ENCODE assay signal across 25 mouse cellular contexts in genomic region chr2:89093848-89094247, GRCm38 (mm10). TPM values are rescaled to one million over a fixed set of nuclear protein-coding genes. Genes with fewer than 3 reads are reported as not detected.
"Had no signal": no experiment of that assay in that cellular context is flagged by ENCODE, and none has a peak within 500 bp of the region (broad histone marks: within the 10 kb centered on the region; RNA-seq: fewer than 3 reads in every experiment).

No protein-coding gene starts in this region.

- H3K27ac ChIP-seq: neural tube, embryonic 13.5 days; neural tube, embryonic 15.5 days; stomach, embryonic 15.5 days; stomach, postnatal 0 days had no signal

- DNase-seq: retina, postnatal 1 day; right cerebral cortex, adult 18-20 months; right cerebral cortex, postnatal 14 days; right cerebral cortex, postnatal 25 days; right cerebral cortex, postnatal 4 days; spleen, adult 18-20 months; thymus, adult 18-20 months; thymus, adult 2 months; thymus, postnatal 14 days; thymus, postnatal 25 days; thymus, postnatal 36 days; thymus, postnatal 4 days had no signal

- H3K9ac ChIP-seq: neural tube, embryonic 13.5 days; neural tube, embryonic 15.5 days; stomach, embryonic 15.5 days had no signal

- H3K27me3 ChIP-seq: neural tube, embryonic 13.5 days; neural tube, embryonic 15.5 days; stomach, embryonic 15.5 days had no signal

- H3K9me3 ChIP-seq: neural tube, embryonic 13.5 days; neural tube, embryonic 15.5 days; stomach, embryonic 15.5 days had no signal

- H3K36me3 ChIP-seq: neural tube, embryonic 13.5 days; neural tube, embryonic 15.5 days; stomach, embryonic 15.5 days had no signal

- H3K4me1 ChIP-seq: neural tube, embryonic 13.5 days; neural tube, embryonic 15.5 days; stomach, embryonic 15.5 days had no signal

- H3K4me3 ChIP-seq: neural tube, embryonic 13.5 days; neural tube, embryonic 15.5 days; stomach, embryonic 15.5 days had no signal

RNA-seq across cellular contexts. Expression of gene Olfr1219, which starts 10.5 kb away (rescaled TPM):
- total RNA-seq: neutrophil, adult 5-6 weeks had no signal
- polyA plus RNA-seq: neural tube, embryonic 13.5 days; neural tube, embryonic 14.5 days; neural tube, embryonic 15.5 days; small intestine, adult 2 months; spleen, adult 2 months; stomach, embryonic 14.5 days; stomach, embryonic 15.5 days; stomach, embryonic 16.5 days; stomach, postnatal 0 days; testis, adult 2 months; thymus, adult 2 months; thymus, postnatal 0 days; urinary bladder, adult 2 months had no signal

RNA-seq across cellular contexts. Expression of gene Olfr1220, which starts 12.8 kb away (rescaled TPM):
- total RNA-seq: neutrophil, adult 5-6 weeks had no signal
- polyA plus RNA-seq: neural tube, embryonic 13.5 days; neural tube, embryonic 14.5 days; neural tube, embryonic 15.5 days; small intestine, adult 2 months; spleen, adult 2 months; stomach, embryonic 14.5 days; stomach, embryonic 15.5 days; stomach, embryonic 16.5 days; stomach, postnatal 0 days; testis, adult 2 months; thymus, adult 2 months; thymus, postnatal 0 days; urinary bladder, adult 2 months had no signal

RNA-seq across cellular contexts. Expression of gene Olfr1221, which starts 23.2 kb away (rescaled TPM):
- total RNA-seq: neutrophil, adult 5-6 weeks had no signal
- polyA plus RNA-seq: neural tube, embryonic 13.5 days; neural tube, embryonic 14.5 days; neural tube, embryonic 15.5 days; small intestine, adult 2 months; spleen, adult 2 months; stomach, embryonic 14.5 days; stomach, embryonic 15.5 days; stomach, embryonic 16.5 days; stomach, postnatal 0 days; testis, adult 2 months; thymus, adult 2 months; thymus, postnatal 0 days; urinary bladder, adult 2 months had no signal

RNA-seq across cellular contexts. Expression of gene Olfr1218, which starts 32.9 kb away (rescaled TPM):
- total RNA-seq: neutrophil, adult 5-6 weeks had no signal
- polyA plus RNA-seq: neural tube, embryonic 13.5 days; neural tube, embryonic 14.5 days; neural tube, embryonic 15.5 days; small intestine, adult 2 months; spleen, adult 2 months; stomach, embryonic 14.5 days; stomach, embryonic 15.5 days; stomach, embryonic 16.5 days; stomach, postnatal 0 days; testis, adult 2 months; thymus, adult 2 months; thymus, postnatal 0 days; urinary bladder, adult 2 months had no signal

RNA-seq across cellular contexts. Expression of gene Olfr1222, which starts 39.0 kb away (rescaled TPM):
- polyA plus RNA-seq: neural tube, embryonic 13.5 days; neural tube, embryonic 14.5 days; neural tube, embryonic 15.5 days; small intestine, adult 2 months; spleen, adult 2 months; stomach, embryonic 14.5 days; stomach, embryonic 15.5 days; stomach, embryonic 16.5 days; stomach, postnatal 0 days; testis, adult 2 months; thymus, adult 2 months; thymus, postnatal 0 days; urinary bladder, adult 2 months had no signal
